Mouse (Mus musculus): ENCODE results near the gene Fam206a. TPM values are rescaled to one million over a fixed set of nuclear protein-coding genes. Genes with fewer than 3 reads are reported as not detected.

Gene Fam206a
- polyA plus RNA-seq, 1 experiment from 2014 or later: 12.1 TPM

DNA sequence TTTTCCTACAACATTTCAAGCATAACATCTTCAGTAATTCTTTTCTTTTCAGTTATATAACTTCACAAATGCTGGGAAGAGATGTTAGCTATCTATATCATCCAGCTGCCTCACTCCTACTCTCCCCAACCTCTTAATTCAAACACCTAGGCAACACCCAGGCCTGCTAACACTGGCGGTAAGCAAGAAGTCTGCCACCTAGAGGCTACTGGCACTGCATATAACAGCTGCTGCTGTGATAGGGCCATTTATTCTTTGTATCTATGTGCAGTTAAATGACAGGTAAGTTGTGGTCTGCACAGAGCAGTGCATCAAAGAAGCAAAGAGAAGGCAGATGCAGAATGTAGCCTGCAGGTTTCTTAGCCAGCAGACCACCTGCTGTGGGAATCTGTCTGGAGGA, 10.8 kb upstream of the Fam206a start:
- Histone ChIP-seq H3K36me3 (ENCODE audit: control insufficient read depth, insufficient read depth, low read length) (peaks cover 94% of the 10 kb centered on the region), H3K9me3 (ENCODE audit: control insufficient read depth, low read length) (no peaks in the 10 kb centered on the region), H3K4me2 (ENCODE audit: low read length) (no peak overlapping the region), H3K9ac (ENCODE audit: low read length) (no peak overlapping the region), H3K4me1 (ENCODE audit: control insufficient read depth in 2 of 2, insufficient read depth in 2 of 2, low read length in 2 of 2) (no peaks in the 10 kb centered on the region), H3K4me3 (ENCODE audit: control insufficient read depth in 1 of 2, insufficient read depth in 1 of 2, low read depth in 1 of 2, low read length in 2 of 2) (no peak overlapping the region), H3K27me3 (ENCODE audit: control insufficient read depth, insufficient read depth, low read length) (no peaks in the 10 kb centered on the region), H3K27ac (replicated peaks in 1 of 2; ENCODE audit: control insufficient read depth in 1 of 2, insufficient read depth in 1 of 2, low read depth in 2 of 2, low read length in 2 of 2) (no peak overlapping the region)
- no peak for ATAC-seq (ENCODE audit: insufficient number of reproducible peaks, insufficient read depth, low FRiP score, low read depth)
- 33% methylated on average over 1 of the region's 1 CpGs for whole genome bisulfite sequencing

DNA sequence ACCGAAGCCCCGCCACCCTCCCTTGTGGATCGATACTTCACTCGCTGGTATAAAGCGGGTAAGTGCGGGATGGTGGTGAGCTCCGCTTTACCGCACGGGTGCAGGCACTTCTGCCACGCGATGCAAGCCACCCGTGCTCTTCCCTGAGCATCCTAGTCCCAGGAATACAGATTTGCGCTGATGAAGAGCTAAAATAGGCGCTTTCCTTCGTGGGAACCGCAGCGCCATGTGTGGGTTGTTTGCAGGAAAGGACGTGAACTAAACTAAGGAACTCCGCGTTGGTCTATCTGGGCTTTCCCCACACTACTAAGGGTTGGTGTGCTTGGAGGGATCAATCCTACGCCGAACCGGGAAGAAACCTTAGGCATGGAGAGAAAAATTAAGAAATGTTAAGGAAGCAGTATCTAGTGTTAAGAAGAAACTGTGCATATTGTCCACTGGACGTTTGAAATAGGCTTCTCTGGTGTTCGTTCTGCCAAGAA, 565 bp downstream of the Fam206a start:
- H3K9ac ChIP-seq (ENCODE audit: low read length): peak overlapping the region; percentile 83
- no peaks in the 10 kb centered on the region for H3K27me3 ChIP-seq (ENCODE audit: control insufficient read depth, insufficient read depth, low read length)
- WGBS: 1% methylated on average over 25 of the region's 25 CpGs
- no peak for ATAC-seq (ENCODE audit: insufficient number of reproducible peaks, insufficient read depth, low FRiP score, low read depth)
- H3K9me3 ChIP-seq (ENCODE audit: control insufficient read depth, low read length): no peaks in the 10 kb centered on the region
- H3K4me2 ChIP-seq (ENCODE audit: low read length): peak overlapping the region; percentile 86
- H3K4me3 ChIP-seq (ENCODE audit: control insufficient read depth in 1 of 2, insufficient read depth in 1 of 2, low read depth in 1 of 2, low read length in 2 of 2): peak overlapping the region; percentile 60 to 71
- H3K27ac ChIP-seq (replicated peaks in 1 of 2; ENCODE audit: control insufficient read depth in 1 of 2, insufficient read depth in 1 of 2, low read depth in 2 of 2, low read length in 2 of 2): peak overlapping the region in 1 of 2 experiments; percentile 61; a peak in 1 of 4 replicates
- peaks cover 0 to 17% of the 10 kb centered on the region in 2 experiments; a peak in 2 of 4 replicates for H3K4me1 ChIP-seq (ENCODE audit: control insufficient read depth in 2 of 2, insufficient read depth in 2 of 2, low read length in 2 of 2)
- H3K36me3 ChIP-seq (ENCODE audit: control insufficient read depth, insufficient read depth, low read length): peaks cover 59% of the 10 kb centered on the region

DNA sequence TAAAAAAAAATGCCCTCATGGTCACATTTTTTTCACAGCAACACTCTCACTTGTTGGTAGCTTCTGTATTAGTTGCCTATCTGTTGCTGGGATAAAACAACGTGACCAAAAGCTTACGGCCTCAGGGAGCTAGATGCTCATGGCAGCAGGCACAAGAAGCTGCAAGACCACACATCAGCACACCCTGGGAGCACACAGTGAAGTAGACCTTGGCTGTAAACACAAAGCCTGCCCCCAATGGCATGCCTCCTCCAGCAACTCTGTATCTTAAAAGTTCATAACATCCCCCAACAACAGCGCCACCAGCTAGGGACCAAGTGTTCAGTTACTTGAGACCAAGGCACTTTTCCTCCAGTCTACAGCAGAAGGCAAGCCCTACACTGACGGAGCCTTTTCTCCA, 6.9 kb downstream of the Fam206a start:
- ATAC-seq (ENCODE audit: insufficient number of reproducible peaks, insufficient read depth, low FRiP score, low read depth): no peak
- no peak overlapping the region for H3K4me3 ChIP-seq (ENCODE audit: control insufficient read depth in 1 of 2, insufficient read depth in 1 of 2, low read depth in 1 of 2, low read length in 2 of 2)
- no peaks in the 10 kb centered on the region for H3K4me1 ChIP-seq (ENCODE audit: control insufficient read depth in 2 of 2, insufficient read depth in 2 of 2, low read length in 2 of 2)
- no peaks in the 10 kb centered on the region for H3K9me3 ChIP-seq (ENCODE audit: control insufficient read depth, low read length)
- no peak overlapping the region for H3K27ac ChIP-seq (replicated peaks in 1 of 2; ENCODE audit: control insufficient read depth in 1 of 2, insufficient read depth in 1 of 2, low read depth in 2 of 2, low read length in 2 of 2)
- H3K27me3 ChIP-seq (ENCODE audit: control insufficient read depth, insufficient read depth, low read length): no peaks in the 10 kb centered on the region
- H3K4me2 ChIP-seq (ENCODE audit: low read length): no peak overlapping the region
- 71% methylated on average over 4 of the region's 4 CpGs for WGBS
- H3K36me3 ChIP-seq (ENCODE audit: control insufficient read depth, insufficient read depth, low read length): peaks cover 45% of the 10 kb centered on the region
- H3K9ac ChIP-seq (ENCODE audit: low read length): no peak overlapping the region

DNA sequence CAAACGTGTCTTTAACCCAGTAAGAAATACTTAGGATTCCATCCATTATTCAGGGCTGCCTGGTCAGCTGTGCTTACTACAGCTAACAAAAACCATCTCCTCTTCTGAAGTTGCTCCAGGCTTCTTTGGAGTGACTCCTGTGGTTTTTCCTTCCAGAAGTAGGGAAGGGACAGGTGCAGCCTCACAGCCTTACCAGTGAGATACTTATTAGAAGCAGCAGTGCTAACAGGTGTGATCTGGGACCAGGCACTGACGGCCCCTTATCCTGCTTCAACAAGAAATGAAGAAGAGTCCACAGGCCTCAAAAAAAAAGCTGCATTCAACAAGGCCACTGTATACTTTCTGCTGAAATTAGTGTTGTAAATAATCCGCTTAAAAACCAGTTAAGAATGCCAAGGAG, 9.5 kb downstream of the Fam206a start:
- no peak overlapping the region for H3K27ac ChIP-seq (replicated peaks in 1 of 2; ENCODE audit: control insufficient read depth in 1 of 2, insufficient read depth in 1 of 2, low read depth in 2 of 2, low read length in 2 of 2)
- no peak overlapping the region for H3K9ac ChIP-seq (ENCODE audit: low read length)
- peaks cover 34% of the 10 kb centered on the region for H3K36me3 ChIP-seq (ENCODE audit: control insufficient read depth, insufficient read depth, low read length)
- 65% methylated on average over 3 of the region's 3 CpGs for WGBS
- H3K4me3 ChIP-seq (ENCODE audit: control insufficient read depth in 1 of 2, insufficient read depth in 1 of 2, low read depth in 1 of 2, low read length in 2 of 2): no peak overlapping the region
- no peak overlapping the region for H3K4me2 ChIP-seq (ENCODE audit: low read length)
- no peak for ATAC-seq (ENCODE audit: insufficient number of reproducible peaks, insufficient read depth, low FRiP score, low read depth)
- no peaks in the 10 kb centered on the region for H3K9me3 ChIP-seq (ENCODE audit: control insufficient read depth, low read length)
- no peaks in the 10 kb centered on the region for H3K27me3 ChIP-seq (ENCODE audit: control insufficient read depth, insufficient read depth, low read length)
- H3K4me1 ChIP-seq (ENCODE audit: control insufficient read depth in 2 of 2, insufficient read depth in 2 of 2, low read length in 2 of 2): no peaks in the 10 kb centered on the region

DNA sequence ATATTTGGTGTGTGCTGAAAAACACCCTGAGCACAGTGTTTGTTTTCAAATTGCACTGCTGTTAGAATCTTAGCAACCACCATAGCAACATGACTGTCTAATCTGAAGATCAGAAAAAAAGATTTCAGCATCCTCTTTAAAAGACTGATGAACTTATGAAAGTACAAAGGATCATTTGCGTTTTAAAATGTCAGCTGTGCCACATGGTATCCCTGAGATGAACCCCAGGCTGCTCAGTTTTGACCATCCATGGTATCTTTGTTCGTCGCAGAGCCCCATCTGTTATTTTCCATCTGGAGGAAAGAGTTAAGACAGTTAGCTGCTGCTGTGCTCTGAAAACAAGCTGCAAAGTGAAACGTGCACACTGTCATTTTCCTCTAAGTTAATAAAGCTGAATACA, 10.0 kb downstream of the Fam206a start:
- H3K36me3 ChIP-seq (ENCODE audit: control insufficient read depth, insufficient read depth, low read length): peaks cover 30% of the 10 kb centered on the region
- H3K4me1 ChIP-seq (ENCODE audit: control insufficient read depth in 2 of 2, insufficient read depth in 2 of 2, low read length in 2 of 2): no peaks in the 10 kb centered on the region
- H3K9me3 ChIP-seq (ENCODE audit: control insufficient read depth, low read length): no peaks in the 10 kb centered on the region
- WGBS: 75% methylated on average over 4 of the region's 4 CpGs
- no peak overlapping the region for H3K27ac ChIP-seq (replicated peaks in 1 of 2; ENCODE audit: control insufficient read depth in 1 of 2, insufficient read depth in 1 of 2, low read depth in 2 of 2, low read length in 2 of 2)
- H3K4me2 ChIP-seq (ENCODE audit: low read length): no peak overlapping the region
- H3K9ac ChIP-seq (ENCODE audit: low read length): no peak overlapping the region
- no peak overlapping the region for H3K4me3 ChIP-seq (ENCODE audit: control insufficient read depth in 1 of 2, insufficient read depth in 1 of 2, low read depth in 1 of 2, low read length in 2 of 2)
- no peak for ATAC-seq (ENCODE audit: insufficient number of reproducible peaks, insufficient read depth, low FRiP score, low read depth)
- H3K27me3 ChIP-seq (ENCODE audit: control insufficient read depth, insufficient read depth, low read length): no peaks in the 10 kb centered on the region

DNA sequence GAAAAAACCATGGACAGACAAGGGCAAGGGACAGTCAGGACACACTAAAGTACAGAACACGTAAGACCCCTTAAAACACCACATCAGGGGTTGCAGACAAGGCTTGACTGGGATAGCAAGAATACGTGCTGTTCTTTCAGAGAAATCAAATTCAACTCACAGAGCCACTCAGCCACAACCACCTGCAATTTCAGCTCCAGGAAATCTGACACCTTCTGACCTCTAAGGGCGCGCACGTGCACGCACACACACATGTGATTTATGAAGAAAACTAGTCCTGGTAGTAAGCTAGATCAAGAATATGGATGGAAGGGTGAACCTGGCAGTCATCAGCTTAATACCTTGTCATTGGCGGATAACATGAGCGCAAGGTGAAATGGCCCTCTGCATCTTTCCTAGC, 13.0 kb downstream of the Fam206a start:
- no peak for ATAC-seq (ENCODE audit: insufficient number of reproducible peaks, insufficient read depth, low FRiP score, low read depth)
- Histone ChIP-seq H3K27me3 (ENCODE audit: control insufficient read depth, insufficient read depth, low read length) (no peaks in the 10 kb centered on the region), H3K4me1 (ENCODE audit: control insufficient read depth in 2 of 2, insufficient read depth in 2 of 2, low read length in 2 of 2) (no peaks in the 10 kb centered on the region), H3K4me3 (ENCODE audit: control insufficient read depth in 1 of 2, insufficient read depth in 1 of 2, low read depth in 1 of 2, low read length in 2 of 2) (no peak overlapping the region), H3K36me3 (ENCODE audit: control insufficient read depth, insufficient read depth, low read length) (peaks cover 24% of the 10 kb centered on the region), H3K9me3 (ENCODE audit: control insufficient read depth, low read length) (no peaks in the 10 kb centered on the region), H3K27ac (replicated peaks in 1 of 2; ENCODE audit: control insufficient read depth in 1 of 2, insufficient read depth in 1 of 2, low read depth in 2 of 2, low read length in 2 of 2) (no peak overlapping the region), H3K9ac (ENCODE audit: low read length) (no peak overlapping the region), H3K4me2 (ENCODE audit: low read length) (no peak overlapping the region)
- 89% methylated on average over 8 of the region's 8 CpGs for WGBS

DNA sequence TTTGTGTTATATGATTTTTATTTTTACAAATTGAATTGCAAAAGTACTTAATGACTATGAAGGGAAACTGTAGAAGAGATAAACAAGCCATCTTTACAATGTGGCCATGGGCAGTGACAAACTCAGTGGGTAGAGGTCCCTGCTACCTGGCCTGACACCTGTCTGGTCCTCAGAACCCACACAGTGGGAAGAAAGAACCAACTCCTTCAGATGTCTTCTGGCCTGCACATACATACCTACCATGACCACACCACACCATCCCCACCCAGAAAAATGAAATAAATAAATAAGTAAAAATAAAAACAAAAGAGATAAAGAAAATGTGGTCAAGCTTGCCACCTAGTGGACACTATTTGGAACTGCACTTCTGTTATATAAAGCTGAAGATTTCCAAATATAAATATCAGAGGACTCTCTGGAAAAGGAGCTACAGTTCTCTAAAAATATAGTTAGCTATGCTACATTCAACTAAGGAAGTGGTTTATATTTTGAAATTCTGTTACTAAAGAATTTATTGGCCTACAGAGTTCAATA, 17.9 kb downstream of the Fam206a start:
- H3K4me2 ChIP-seq (ENCODE audit: low read length): no peak overlapping the region
- H3K4me3 ChIP-seq (ENCODE audit: control insufficient read depth in 1 of 2, insufficient read depth in 1 of 2, low read depth in 1 of 2, low read length in 2 of 2): no peak overlapping the region
- no peak overlapping the region for H3K27ac ChIP-seq (replicated peaks in 1 of 2; ENCODE audit: control insufficient read depth in 1 of 2, insufficient read depth in 1 of 2, low read depth in 2 of 2, low read length in 2 of 2)
- no peaks in the 10 kb centered on the region for H3K9me3 ChIP-seq (ENCODE audit: control insufficient read depth, low read length)
- H3K27me3 ChIP-seq (ENCODE audit: control insufficient read depth, insufficient read depth, low read length): no peaks in the 10 kb centered on the region
- no peak for ATAC-seq (ENCODE audit: insufficient number of reproducible peaks, insufficient read depth, low FRiP score, low read depth)
- no peaks in the 10 kb centered on the region for H3K4me1 ChIP-seq (ENCODE audit: control insufficient read depth in 2 of 2, insufficient read depth in 2 of 2, low read length in 2 of 2)
- H3K9ac ChIP-seq (ENCODE audit: low read length): no peak overlapping the region
- H3K36me3 ChIP-seq (ENCODE audit: control insufficient read depth, insufficient read depth, low read length): peaks cover 12% of the 10 kb centered on the region; the same call in 1 of the 2 replicates

DNA sequence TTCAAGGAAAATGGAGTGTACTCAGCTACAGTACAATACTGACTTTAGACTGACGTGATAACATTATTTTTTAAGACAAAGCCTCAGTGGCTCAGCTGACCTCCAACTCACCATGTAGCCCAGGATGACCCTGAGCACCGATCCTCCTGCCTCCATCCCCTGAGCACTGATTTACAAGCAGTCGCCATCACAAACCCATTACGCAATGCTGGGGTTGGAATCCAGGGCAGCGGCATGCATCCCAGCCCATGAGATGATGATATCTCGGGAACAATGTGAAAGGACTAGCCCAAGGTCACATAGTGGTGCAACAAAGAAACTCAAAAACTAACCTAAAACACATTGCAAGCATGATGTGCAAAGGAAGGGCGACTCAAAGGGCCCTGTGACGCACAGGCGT, 22.1 kb downstream of the Fam206a start:
- 85% methylated on average over 9 of the region's 9 CpGs for WGBS
- no peak for ATAC-seq (ENCODE audit: insufficient number of reproducible peaks, insufficient read depth, low FRiP score, low read depth)
- H3K4me1 ChIP-seq (ENCODE audit: control insufficient read depth in 2 of 2, insufficient read depth in 2 of 2, low read length in 2 of 2): no peaks in the 10 kb centered on the region

More for the DNA sequence above, 22.1 kb downstream of the Fam206a start:
- H3K9me3 ChIP-seq (ENCODE audit: control insufficient read depth, low read length): no peaks in the 10 kb centered on the region
- no peak overlapping the region for H3K4me2 ChIP-seq (ENCODE audit: low read length)
- peaks cover 27% of the 10 kb centered on the region for H3K36me3 ChIP-seq (ENCODE audit: control insufficient read depth, insufficient read depth, low read length)
- H3K27ac ChIP-seq (replicated peaks in 1 of 2; ENCODE audit: control insufficient read depth in 1 of 2, insufficient read depth in 1 of 2, low read depth in 2 of 2, low read length in 2 of 2): no peak overlapping the region; a peak in 1 of 4 replicates
- no peak overlapping the region for H3K9ac ChIP-seq (ENCODE audit: low read length)
- H3K27me3 ChIP-seq (ENCODE audit: control insufficient read depth, insufficient read depth, low read length): no peaks in the 10 kb centered on the region
- H3K4me3 ChIP-seq (ENCODE audit: control insufficient read depth in 1 of 2, insufficient read depth in 1 of 2, low read depth in 1 of 2, low read length in 2 of 2): no peak overlapping the region
